Mouse (Mus musculus) forebrain, postnatal 0 days (tissue): ENCODE data around the gene Ifnk. TPM values are rescaled to one million over a fixed set of nuclear protein-coding genes. Genes with fewer than 3 reads are reported as not detected.

Source experiments
- ATAC-seq: fragments of 200-750 bp; cut with Nextera tagmentation; 2 replicates; pipeline ENCODE4 v1.8.0; 2017; ENCODE audit warnings: mild to moderate bottlenecking, moderate library complexity
- DNase-seq: peaks from one replicate; pipeline ENCODE4 v3.0.0-alpha.2; 2015
- H3K27ac ChIP-seq: fragments of 300-500 bp; sonication (generic); 2 replicates; pipeline ENCODE4 v1.5.1; 2014; ENCODE audit warnings: low read depth, mild to moderate bottlenecking, antibody characterized with exemption, low read length, moderate library complexity, mixed read lengths
- H3K27me3 ChIP-seq: fragments of 300-500 bp; sonication (generic); 2 replicates; pipeline ENCODE4 v1.6.1; 2014; ENCODE audit warnings: mild to moderate bottlenecking, low read length, mixed read lengths; ENCODE audit not compliant: insufficient read depth
- H3K36me3 ChIP-seq: fragments of 300-500 bp; sonication (generic); 2 replicates; pipeline ENCODE4 v1.6.1; 2014; ENCODE audit warnings: mild to moderate bottlenecking, moderate library complexity; ENCODE audit not compliant: insufficient read depth
- H3K4me1 ChIP-seq: fragments of 300-500 bp; sonication (generic); 2 replicates; pipeline ENCODE4 v1.6.1; 2014; ENCODE audit warnings: antibody characterized with exemption; ENCODE audit not compliant: insufficient read depth
- H3K4me2 ChIP-seq: fragments of 300-500 bp; sonication (generic); 2 replicates; pipeline ENCODE4 v1.6.1; 2014; ENCODE audit warnings: low read depth, mild to moderate bottlenecking, moderate library complexity
- H3K4me3 ChIP-seq: fragments of 300-500 bp; sonication (generic); 2 replicates; pipeline ENCODE4 v1.5.1; 2014; ENCODE audit warnings: low read depth, low read length, mixed read lengths
- H3K9ac ChIP-seq: fragments of 300-500 bp; sonication (generic); 2 replicates; pipeline ENCODE4 v1.6.1; 2014; ENCODE audit warnings: mild to moderate bottlenecking
- H3K9me3 ChIP-seq: fragments of 300-500 bp; sonication (generic); 2 replicates; pipeline ENCODE4 v1.6.1; 2016; ENCODE audit warnings: low read length
- CTCF ChIP-seq: sonication (generic); IDR thresholded peaks from 2 replicates; pipeline ENCODE4 v1.5.1; 2016; ENCODE audit warnings: antibody characterized with exemption, control low read depth, low read depth
- WGBS: fragments of 180-500 bp; shearing (Covaris S2); extraction: QIAGEN DNeasy Blood & Tissue Kit; methylation state at CpG from one replicate; pipeline ENCODE4 v1.1.7; 2014; 5-methylcytosine and 5-hydroxymethylcytosine counted together
- polyA plus RNA-seq: library from polyadenylated mRNA; unstranded; fragments of >200 nt; fragmentation: Nextera tagmentation; extraction: Ambion mirVana; gene quantifications from 2 replicates; pipeline ENCODE4 v1.2.1, GENCODE M21; 2015
- total RNA-seq: library from RNA; depleted of rRNA; stranded (reverse); fragments of >200 nt; gene quantifications from 2 replicates; pipeline ENCODE4 v1.2.3, GENCODE M21; 2014

Ifnk gene
- total and polyA plus RNA-seq, 2 experiments from 2014 or later, result not detected

DNA sequence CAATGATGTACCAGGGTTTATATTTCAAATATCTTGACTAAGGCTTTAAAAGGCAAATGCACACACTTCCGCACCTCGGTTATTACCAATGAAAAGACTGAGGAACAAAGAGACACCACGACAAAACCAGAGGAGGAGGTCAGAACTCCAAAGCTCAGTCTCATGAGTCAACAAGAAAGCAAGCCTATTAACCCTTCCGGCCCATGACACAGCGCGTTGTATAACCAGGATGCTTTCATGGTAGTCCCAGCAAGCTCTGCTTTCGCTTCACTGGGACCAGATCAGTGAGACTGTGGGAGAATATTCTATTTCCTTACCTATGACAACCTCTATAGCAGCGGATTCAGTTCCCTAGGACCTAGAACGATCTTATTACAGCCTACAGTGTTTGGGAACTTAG is 25.1 kb upstream of the Ifnk start:
- Histone ChIP-seq H3K27me3 (no peaks in the 10 kb centered on the region), H3K27ac (no peak overlapping the region), H3K9ac (no peak overlapping the region), H3K9me3 (no peaks in the 10 kb centered on the region), H3K4me3 (no peak overlapping the region), H3K36me3 (no peaks in the 10 kb centered on the region), H3K4me2 (no peak overlapping the region), H3K4me1 (0 out of 2 replicates have a peak, but pooled peaks cover 4% of the 10 kb centered on the region)
- ATAC-seq (no peak), DNase-seq (no peak)
- WGBS, result 52% methylated on average over 9 of the region's 9 CpGs
- no peak for TF ChIP-seq CTCF

DNA sequence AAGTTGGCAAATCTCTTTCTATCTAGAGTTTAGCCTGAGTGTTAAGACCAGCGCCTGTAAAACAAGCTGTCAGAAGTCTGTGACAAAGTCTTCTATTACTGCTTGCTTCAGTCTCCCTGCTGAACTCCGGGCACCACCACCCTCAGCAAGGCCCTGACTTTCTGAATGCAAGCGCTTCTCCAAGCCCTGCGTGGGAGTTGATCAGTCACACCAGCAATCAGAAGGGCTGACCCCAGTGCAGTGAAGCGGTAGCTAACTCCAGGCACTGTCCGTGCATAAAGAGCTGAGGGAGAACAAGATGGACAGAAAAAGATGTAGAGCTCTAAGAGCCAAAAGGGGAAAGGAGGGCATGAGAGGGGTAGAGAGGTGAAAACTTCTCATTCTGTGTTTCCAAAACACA is 24.1 kb upstream of the Ifnk start:
- Histone ChIP-seq H3K27ac (no peak overlapping the region), H3K9me3 (no peaks in the 10 kb centered on the region), H3K36me3 (no peaks in the 10 kb centered on the region), H3K27me3 (no peaks in the 10 kb centered on the region), H3K4me1 (0 out of 2 replicates have a peak, but pooled peaks cover 4% of the 10 kb centered on the region), H3K4me3 (no peak overlapping the region), H3K4me2 (no peak overlapping the region), H3K9ac (no peak overlapping the region)
- ATAC-seq (no peak), DNase-seq (no peak)
- 58% methylated on average over 6 of the region's 6 CpGs for WGBS
- no peak for TF ChIP-seq CTCF

- ATAC-seq (no peak), DNase-seq (no peak)
- H3K4me3 ChIP-seq, result no peak overlapping the region
- no peak overlapping the region for H3K9ac ChIP-seq
- no peak overlapping the region for H3K27ac ChIP-seq
- no peaks in the 10 kb centered on the region for H3K36me3 ChIP-seq
- H3K4me2 ChIP-seq, result no peak overlapping the region
- no peaks in the 10 kb centered on the region for H3K9me3 ChIP-seq
- H3K4me1 ChIP-seq, result no peaks in the 10 kb centered on the region
- no peak for TF ChIP-seq CTCF
- no peaks in the 10 kb centered on the region for H3K27me3 ChIP-seq
- WGBS, result 69% methylated on average over 6 of the region's 6 CpGs
These were observed 21.4 kb upstream of the Ifnk start for GRCm38 (mm10) chr4:35130411-35130948.

DNA sequence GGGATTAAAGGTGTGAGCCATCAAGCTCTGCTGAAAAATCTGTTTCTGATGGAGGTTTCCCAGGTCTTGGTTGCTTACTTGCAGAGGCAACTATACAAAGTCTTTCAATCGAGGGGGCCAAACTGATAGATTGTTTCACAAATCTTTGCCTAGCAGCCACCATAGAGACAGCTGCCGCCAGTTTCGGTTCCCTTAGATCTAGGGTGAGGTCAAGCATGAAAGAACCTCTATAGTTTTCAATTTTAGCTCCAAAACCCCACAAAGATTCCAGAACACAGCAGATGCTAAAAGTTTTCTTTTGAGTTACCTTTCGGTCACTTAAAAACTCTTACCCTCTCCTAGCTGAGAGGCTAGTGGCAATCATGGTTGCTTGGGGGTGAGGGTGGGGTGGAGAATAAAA is 20.3 kb upstream of the Ifnk start:
- Histone ChIP-seq H3K27ac (no peak overlapping the region), H3K36me3 (no peaks in the 10 kb centered on the region), H3K4me1 (no peaks in the 10 kb centered on the region), H3K4me3 (no peak overlapping the region), H3K4me2 (no peak overlapping the region), H3K27me3 (no peaks in the 10 kb centered on the region), H3K9ac (no peak overlapping the region), H3K9me3 (no peaks in the 10 kb centered on the region)
- ATAC-seq (no peak), DNase-seq (no peak)
- TF ChIP-seq CTCF, result no peak
- 82% methylated on average over 4 of the region's 4 CpGs for WGBS

DNA sequence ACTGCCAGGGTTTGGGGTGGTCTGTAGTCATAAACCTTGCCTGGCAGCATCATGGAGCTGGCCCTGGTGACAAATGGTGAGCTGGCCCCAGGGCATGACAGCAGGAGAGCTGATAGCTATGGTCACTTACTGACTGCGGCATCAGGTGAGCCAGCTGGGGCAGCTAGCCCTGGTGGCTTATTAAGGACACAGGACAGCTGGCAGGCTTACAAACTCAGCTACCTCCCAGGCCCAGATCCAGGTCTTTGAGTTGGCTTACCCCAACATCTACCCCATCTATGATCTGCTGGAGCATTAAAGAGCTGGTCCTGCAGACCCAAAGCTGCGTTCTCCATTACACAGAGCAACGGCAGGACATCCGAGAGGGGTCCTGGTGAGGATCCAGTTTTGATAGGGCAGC is 18.4 kb upstream of the Ifnk start:
- H3K27ac ChIP-seq, result no peak overlapping the region
- ATAC-seq (no peak), DNase-seq (no peak)
- no peak overlapping the region for H3K4me2 ChIP-seq
- H3K36me3 ChIP-seq, result no peaks in the 10 kb centered on the region
- H3K9me3 ChIP-seq, result no peaks in the 10 kb centered on the region
- H3K4me1 ChIP-seq, result no peaks in the 10 kb centered on the region
- TF ChIP-seq CTCF, result no peak
- 93% methylated on average over 4 of the region's 4 CpGs for WGBS
- no peak overlapping the region for H3K9ac ChIP-seq
- H3K4me3 ChIP-seq, result no peak overlapping the region
- no peaks in the 10 kb centered on the region for H3K27me3 ChIP-seq

DNA sequence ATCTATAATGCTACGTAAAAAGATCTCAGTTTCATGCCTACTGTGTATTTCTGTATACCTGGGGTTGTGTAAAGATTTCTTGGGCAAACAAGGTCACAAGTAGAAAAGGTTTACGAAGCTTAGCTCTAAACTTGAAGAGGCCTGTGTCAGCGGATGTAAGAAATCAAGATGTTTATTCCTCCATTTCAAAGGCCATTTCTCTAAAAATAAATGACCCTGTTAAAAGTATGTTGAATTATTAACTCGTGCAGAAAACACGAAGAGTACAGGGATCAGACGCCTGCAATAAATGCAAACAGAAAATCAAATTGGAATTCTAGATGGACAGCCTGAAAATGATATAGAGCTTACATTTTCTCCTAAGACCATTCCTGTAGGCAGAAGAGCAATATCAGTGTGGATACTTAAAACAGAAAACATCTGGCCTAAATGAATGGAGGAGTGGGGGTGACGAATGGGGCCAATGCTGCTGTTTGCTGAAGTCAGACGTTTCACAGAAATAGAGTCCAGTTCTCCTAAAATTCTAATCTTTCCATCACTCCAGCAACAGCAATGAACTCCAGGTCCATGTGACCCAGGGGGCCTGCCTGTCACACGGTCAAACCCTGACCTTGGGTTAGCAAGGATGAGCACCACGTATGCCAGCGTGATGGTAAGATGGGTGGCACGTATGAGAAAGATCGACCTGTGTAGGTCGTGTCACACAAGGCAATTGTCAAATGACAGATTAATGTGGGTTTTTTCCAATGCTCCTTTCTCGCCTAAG is 16.8 kb upstream of the Ifnk start:
- no peak overlapping the region for H3K4me3 ChIP-seq
- 89% methylated on average over 15 of the region's 15 CpGs for WGBS
- no peak overlapping the region for H3K4me2 ChIP-seq
- no peak for ATAC-seq
- DNase-seq, result no peak
- H3K27ac ChIP-seq, result no peak overlapping the region
- no peak for TF ChIP-seq CTCF
- no peaks in the 10 kb centered on the region for H3K4me1 ChIP-seq
- H3K27me3 ChIP-seq, result no peaks in the 10 kb centered on the region
- no peaks in the 10 kb centered on the region for H3K9me3 ChIP-seq
- H3K9ac ChIP-seq, result no peak overlapping the region
- H3K36me3 ChIP-seq, result no peaks in the 10 kb centered on the region

DNA sequence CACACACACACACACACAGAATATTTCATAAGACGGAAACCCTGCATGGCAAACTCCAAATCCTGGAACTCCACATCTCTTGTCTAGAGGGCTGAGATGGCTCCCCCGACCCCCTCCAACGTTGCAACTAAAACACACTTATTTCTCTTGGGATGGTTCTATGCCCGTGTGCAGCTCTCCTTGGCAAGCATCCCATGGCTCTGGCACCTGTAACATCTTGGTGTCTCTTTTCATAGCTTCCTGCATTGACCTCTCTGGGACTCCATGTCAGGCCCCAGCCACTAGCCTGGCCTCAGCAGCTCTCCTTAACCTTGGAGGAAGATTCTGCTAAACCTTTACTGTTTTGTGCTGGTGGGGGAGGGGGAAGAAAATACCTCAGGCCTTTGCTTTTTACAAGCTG is 16.1 kb upstream of the Ifnk start:
- ATAC-seq (no peak), DNase-seq (no peak)
- Histone ChIP-seq H3K9ac (no peak overlapping the region), H3K9me3 (no peaks in the 10 kb centered on the region), H3K4me2 (no peak overlapping the region), H3K27me3 (no peaks in the 10 kb centered on the region), H3K36me3 (no peaks in the 10 kb centered on the region), H3K4me3 (no peak overlapping the region), H3K27ac (no peak overlapping the region), H3K4me1 (no peaks in the 10 kb centered on the region)
- WGBS, result 72% methylated on average over 4 of the region's 4 CpGs
- no peak for TF ChIP-seq CTCF
